Mouse (Mus musculus): ENCODE measurements around the gene Sec14l1. TPM values are rescaled to one million over a fixed set of nuclear protein-coding genes. Genes with fewer than 3 reads are reported as not detected.

Sec14l1 gene
- polyA plus RNA-seq, 1 experiment from 2014 or later, result 52.6 TPM

GRCm38 (mm10) chr11:117101351-117101921, 13.5 kb upstream of the Sec14l1 start:
- Histone ChIP-seq H3K9me3 (no peaks in the 10 kb centered on the region), H3K4me1 (replicated peaks) (peaks cover 19% of the 10 kb centered on the region), H3K9ac (replicated peaks) (no peak overlapping the region), H3K27me3 (no peaks in the 10 kb centered on the region), H3K4me2 (no peak overlapping the region), H3K4me3 (replicated peaks) (no peak overlapping the region), H3K27ac (no peak overlapping the region), H3K36me3 (no peaks in the 10 kb centered on the region)
- ATAC-seq (ENCODE audit: insufficient number of reproducible peaks, insufficient read depth, low FRiP score, low TSS enrichment, low read depth), result no peak
- WGBS, result 74% methylated on average over 8 of the region's 8 CpGs

- Histone ChIP-seq H3K4me2 (no peak overlapping the region), H3K9me3 (no peaks in the 10 kb centered on the region), H3K9ac (replicated peaks) (no peak overlapping the region), H3K27me3 (no peaks in the 10 kb centered on the region), H3K4me1 (replicated peaks) (peaks cover 24% of the 10 kb centered on the region), H3K36me3 (no peaks in the 10 kb centered on the region), H3K27ac (no peak overlapping the region), H3K4me3 (replicated peaks) (no peak overlapping the region)
- WGBS, result 84% methylated on average over 14 of the region's 14 CpGs
- no peak for ATAC-seq (ENCODE audit: insufficient number of reproducible peaks, insufficient read depth, low FRiP score, low TSS enrichment, low read depth)
These were observed 12.8 kb upstream of the Sec14l1 start for GRCm38 (mm10) chr11:117101925-117102717.

- Histone ChIP-seq H3K9me3 (no peaks in the 10 kb centered on the region), H3K27ac (no peak overlapping the region), H3K9ac (replicated peaks) (no peak overlapping the region), H3K4me2 (no peak overlapping the region), H3K4me3 (replicated peaks) (no peak overlapping the region), H3K27me3 (no peaks in the 10 kb centered on the region), H3K4me1 (replicated peaks) (peaks cover 28% of the 10 kb centered on the region), H3K36me3 (no peaks in the 10 kb centered on the region)
- no peak for ATAC-seq (ENCODE audit: insufficient number of reproducible peaks, insufficient read depth, low FRiP score, low TSS enrichment, low read depth)
- 86% methylated on average over 10 of the region's 10 CpGs for WGBS
These were observed 11.4 kb upstream of the Sec14l1 start for GRCm38 (mm10) chr11:117103523-117103922.

GRCm38 (mm10) chr11:117104044-117104757, 10.8 kb upstream of the Sec14l1 start:
- Histone ChIP-seq H3K4me2 (no peak overlapping the region), H3K27me3 (no peaks in the 10 kb centered on the region), H3K36me3 (no peaks in the 10 kb centered on the region), H3K9ac (replicated peaks) (no peak overlapping the region), H3K4me1 (replicated peaks) (peaks cover 33% of the 10 kb centered on the region), H3K27ac (no peak overlapping the region), H3K9me3 (no peaks in the 10 kb centered on the region), H3K4me3 (replicated peaks) (no peak overlapping the region)
- no peak for ATAC-seq (ENCODE audit: insufficient number of reproducible peaks, insufficient read depth, low FRiP score, low TSS enrichment, low read depth)
- 85% methylated on average over 10 of the region's 10 CpGs for WGBS

GRCm38 (mm10) chr11:117105315-117105714, 9.7 kb upstream of the Sec14l1 start:
- H3K36me3 ChIP-seq, result no peaks in the 10 kb centered on the region
- no peaks in the 10 kb centered on the region for H3K9me3 ChIP-seq
- 42% methylated on average over 3 of the region's 3 CpGs for WGBS
- no peak overlapping the region for H3K4me3 ChIP-seq (replicated peaks)
- no peak overlapping the region for H3K27ac ChIP-seq
- ATAC-seq (ENCODE audit: insufficient number of reproducible peaks, insufficient read depth, low FRiP score, low TSS enrichment, low read depth), result no peak
- no peak overlapping the region for H3K4me2 ChIP-seq
- no peaks in the 10 kb centered on the region for H3K27me3 ChIP-seq
- no peak overlapping the region for H3K9ac ChIP-seq (replicated peaks)
- H3K4me1 ChIP-seq (replicated peaks), result peaks cover 37% of the 10 kb centered on the region

- H3K4me2 ChIP-seq, result no peak overlapping the region
- ATAC-seq (ENCODE audit: insufficient number of reproducible peaks, insufficient read depth, low FRiP score, low TSS enrichment, low read depth), result no peak
- no peaks in the 10 kb centered on the region for H3K27me3 ChIP-seq
- H3K4me1 ChIP-seq (replicated peaks), result peaks cover 37% of the 10 kb centered on the region
- H3K9me3 ChIP-seq, result no peaks in the 10 kb centered on the region
- H3K27ac ChIP-seq, result peak overlapping the region; percentile 93; the same call in 1 of the 2 replicates
- 80% methylated on average over 7 of the region's 7 CpGs for WGBS
- no peaks in the 10 kb centered on the region for H3K36me3 ChIP-seq
- no peak overlapping the region for H3K9ac ChIP-seq (replicated peaks)
- no peak overlapping the region for H3K4me3 ChIP-seq (replicated peaks)
These were observed 9.1 kb upstream of the Sec14l1 start for GRCm38 (mm10) chr11:117105850-117106249.

- no peak overlapping the region for H3K4me3 ChIP-seq (replicated peaks)
- ATAC-seq (ENCODE audit: insufficient number of reproducible peaks, insufficient read depth, low FRiP score, low TSS enrichment, low read depth), result 0 out of 2 replicates have a peak, but pooled peaks have one; percentile 18
- no peak overlapping the region for H3K9ac ChIP-seq (replicated peaks)
- peak overlapping the region; percentile 93 for H3K27ac ChIP-seq
- H3K27me3 ChIP-seq, result no peaks in the 10 kb centered on the region
- WGBS, result 48% methylated on average over 13 of the region's 13 CpGs
- H3K4me2 ChIP-seq, result no peak overlapping the region
- no peaks in the 10 kb centered on the region for H3K36me3 ChIP-seq
- peaks cover 33% of the 10 kb centered on the region for H3K4me1 ChIP-seq (replicated peaks)
- no peaks in the 10 kb centered on the region for H3K9me3 ChIP-seq
These were observed 8.2 kb upstream of the Sec14l1 start for GRCm38 (mm10) chr11:117106633-117107334.

GRCm38 (mm10) chr11:117107837-117108236, 7.1 kb upstream of the Sec14l1 start:
- Histone ChIP-seq H3K27ac (peak overlapping the region; percentile 93), H3K27me3 (no peaks in the 10 kb centered on the region)

GRCm38 (mm10) chr11:117108595-117108994, 6.4 kb upstream of the Sec14l1 start:
- Histone ChIP-seq H3K36me3 (no peaks in the 10 kb centered on the region), H3K9ac (replicated peaks) (no peak overlapping the region), H3K27ac (peak overlapping the region; percentile 93), H3K4me2 (no peak overlapping the region), H3K27me3 (no peaks in the 10 kb centered on the region), H3K9me3 (no peaks in the 10 kb centered on the region), H3K4me1 (replicated peaks) (peaks cover 47% of the 10 kb centered on the region), H3K4me3 (replicated peaks) (no peak overlapping the region)
- 55% methylated on average over 9 of the region's 9 CpGs for WGBS
- no peak for ATAC-seq (ENCODE audit: insufficient number of reproducible peaks, insufficient read depth, low FRiP score, low TSS enrichment, low read depth)

More at GRCm38 (mm10) chr11:117107837-117108236, 7.1 kb upstream of the Sec14l1 start:
- Histone ChIP-seq H3K4me1 (replicated peaks) (peaks cover 39% of the 10 kb centered on the region), H3K9ac (replicated peaks) (no peak overlapping the region), H3K36me3 (no peaks in the 10 kb centered on the region), H3K9me3 (no peaks in the 10 kb centered on the region), H3K4me3 (replicated peaks) (no peak overlapping the region), H3K4me2 (no peak overlapping the region)
- ATAC-seq (ENCODE audit: insufficient number of reproducible peaks, insufficient read depth, low FRiP score, low TSS enrichment, low read depth), result no peak
- WGBS, result 89% methylated on average over 2 of the region's 2 CpGs

GRCm38 (mm10) chr11:117109179-117109954, 5.6 kb upstream of the Sec14l1 start:
- Histone ChIP-seq H3K27ac (peak overlapping the region; percentile 93), H3K4me3 (replicated peaks) (no peak overlapping the region), H3K9me3 (no peaks in the 10 kb centered on the region), H3K4me1 (replicated peaks) (peaks cover 52% of the 10 kb centered on the region), H3K36me3 (no peaks in the 10 kb centered on the region), H3K27me3 (no peaks in the 10 kb centered on the region), H3K4me2 (no peak overlapping the region), H3K9ac (replicated peaks) (no peak overlapping the region)
- 84% methylated on average over 12 of the region's 12 CpGs for WGBS
- ATAC-seq (ENCODE audit: insufficient number of reproducible peaks, insufficient read depth, low FRiP score, low TSS enrichment, low read depth), result no peak

Data from limb, embryonic 12.5 days (tissue).